ENCODE assay signal across 20 mouse cellular contexts in genomic region chr5:29947225-29947624, GRCm38 (mm10).
DNase-seq lines count a peak whose midpoint lies in the region; ATAC-seq and TF ChIP-seq lines count a peak whose summit lies in the region.
"Had no signal": no experiment of that assay in that cellular context is flagged by ENCODE, and none has a peak within 500 bp of the region (broad histone marks: within the 10 kb centered on the region; RNA-seq: fewer than 3 reads in every experiment).

No protein-coding gene starts in this region.

- no peaks in the 10 kb centered on the region for H3K79me2 ChIP-seq in CH12.LX (replicated peaks; ENCODE audit: control insufficient read depth, extremely low read depth, insufficient read depth, poor library complexity, severe bottlenecking)
- no peaks in the 10 kb centered on the region for H3K79me2 ChIP-seq in macrophage (ENCODE audit: inconsistent target)

- H3K4me2 ChIP-seq in CH12.LX (ENCODE audit: insufficient read depth, low read depth, poor library complexity, severe bottlenecking): peak overlapping the region; percentile 41; the same call in 1 of the 2 replicates
- no peak overlapping the region for H3K4me2 ChIP-seq in hindbrain, embryonic 14.5 days (replicated peaks)
- H3K4me2 ChIP-seq: forebrain, embryonic 13.5 days; heart, embryonic 13.5 days; hindbrain, embryonic 13.5 days had no signal

- peak overlapping the region; percentile 90 for H3K9ac ChIP-seq in CH12.LX (ENCODE audit: insufficient read depth, low read depth)
- no peak overlapping the region for H3K9ac ChIP-seq in hindbrain, embryonic 14.5 days
- H3K9ac ChIP-seq: forebrain, embryonic 13.5 days; forebrain, postnatal 0 days; heart, embryonic 13.5 days; hindbrain, embryonic 13.5 days had no signal

- dilution Hi-C loops in CH12.LX (cut with MboI; ENCODE audit: extremely low pct_ligation_motif_present, extremely low pct_unique_long_range_greater_than_20kb, low sequenced_read_pairs): no loop called here

- H3K36me3 ChIP-seq in CH12.LX (replicated peaks in 1 of 2; ENCODE audit: control insufficient read depth in 1 of 2, insufficient read depth in 1 of 2, low read length in 1 of 2): no peaks in the 10 kb centered on the region
- H3K36me3 ChIP-seq in macrophage (ENCODE audit: inconsistent target): no peaks in the 10 kb centered on the region
- H3K36me3 ChIP-seq in hindbrain, embryonic 14.5 days (replicated peaks; ENCODE audit: control insufficient read depth, insufficient read depth): no peaks in the 10 kb centered on the region
- H3K36me3 ChIP-seq: embryonic facial prominence, embryonic 10.5 days; heart, embryonic 13.5 days; hindbrain, embryonic 13.5 days had no signal

- peak; percentile 91 for TF ChIP-seq EP300 in CH12.LX (IDR thresholded peaks at IDR 0.05; ENCODE audit: low read length)

- no peaks in the 10 kb centered on the region for H3K9me3 ChIP-seq in CH12.LX (replicated peaks; ENCODE audit: low read length)
- no peaks in the 10 kb centered on the region for H3K9me3 ChIP-seq in hindbrain, embryonic 14.5 days (ENCODE audit: control insufficient read depth, low read length)
- H3K9me3 ChIP-seq: embryonic facial prominence, embryonic 10.5 days; forebrain, embryonic 13.5 days; heart, embryonic 13.5 days; hindbrain, embryonic 13.5 days had no signal

- no peak for TF ChIP-seq POLR2A in CH12.LX (IDR thresholded peaks at IDR 0.05; ENCODE audit: low read depth, low read length)

- no peak; the same call in 1 of the 2 replicates for TF ChIP-seq RAD21 in CH12.LX (IDR thresholded peaks at IDR 0.05; ENCODE audit: low read depth, low read length)

- TF ChIP-seq CTCF in CH12.LX (conservative IDR thresholded peaks at IDR 0.05 in 1 of 2, IDR thresholded peaks at IDR 0.05 in 1 of 2; ENCODE audit: low read depth in 2 of 2, low read length in 2 of 2): no peak

- ATAC-seq in hindbrain, embryonic 14.5 days (ENCODE audit: low FRiP score): no peak
- ATAC-seq: CD4-positive, CD25-positive, alpha-beta regulatory T cell, adult 4 months; forebrain, embryonic 13.5 days; forebrain, postnatal 0 days had no signal

- no peaks in the 10 kb centered on the region for H3K27me3 ChIP-seq in CH12.LX (replicated peaks)
- H3K27me3 ChIP-seq in hindbrain, embryonic 14.5 days (ENCODE audit: control insufficient read depth, insufficient read depth, low read length): no peaks in the 10 kb centered on the region
- H3K27me3 ChIP-seq: forebrain, embryonic 13.5 days; heart, embryonic 13.5 days; hindbrain, embryonic 13.5 days had no signal

- 45% methylated on average over 2 of the region's 2 CpGs for WGBS in macrophage (ENCODE audit: missing documents)
- 58% methylated on average over 2 of the region's 2 CpGs for WGBS in hindbrain, embryonic 14.5 days

- H3K4me3 ChIP-seq in CH12.LX (replicated peaks in 1 of 3; ENCODE audit: low read depth in 2 of 3, low read length in 2 of 3, poor library complexity in 1 of 3) (no peak overlapping the region), macrophage (ENCODE audit: inconsistent target) (no peak overlapping the region)
- H3K4me3 ChIP-seq in hindbrain, embryonic 14.5 days (replicated peaks; ENCODE audit: low read length): no peak overlapping the region
- H3K4me3 ChIP-seq: embryonic facial prominence, embryonic 10.5 days; forebrain, embryonic 13.5 days; heart, embryonic 13.5 days; hindbrain, embryonic 13.5 days had no signal

- in situ Hi-C loops in CH12.LX (cut with MboI; ENCODE audit: low pct_ligation_motif_present, low pct_unique_long_range_greater_than_20kb, low sequenced_read_pairs): no loop called here

- H3K27ac ChIP-seq in CH12.LX (ENCODE audit: insufficient read depth, low read depth) (peak overlapping the region; percentile 99), macrophage (peak overlapping the region; percentile 27; the same call in 1 of the 2 replicates)
- H3K27ac ChIP-seq in hindbrain, embryonic 14.5 days: no peak overlapping the region
- H3K27ac ChIP-seq: embryonic facial prominence, embryonic 10.5 days; forebrain, embryonic 13.5 days; heart, embryonic 13.5 days; hindbrain, embryonic 13.5 days had no signal

- peaks cover 40 to 67% of the 10 kb centered on the region in 2 experiments for H3K4me1 ChIP-seq in CH12.LX (ENCODE audit: control insufficient read depth in 1 of 2, insufficient read depth in 2 of 2)
- no peaks in the 10 kb centered on the region for H3K4me1 ChIP-seq in hindbrain, embryonic 14.5 days (replicated peaks; ENCODE audit: control insufficient read depth, insufficient read depth, low read length)
- H3K4me1 ChIP-seq: hindbrain, embryonic 13.5 days had no signal

- peak; percentile 0 for DNase-seq in kidney, postnatal 14 days
- DNase-seq in kidney, adult 11 months: no peak
- peak; percentile 83 for DNase-seq in CH12.LX (ENCODE audit: extremely low read depth)
- DNase-seq in hindbrain, embryonic 14.5 days (ENCODE audit: low spot score): no peak
- DNase-seq in kidney, postnatal 25 days: no peak
- DNase-seq: adrenal gland, adult 2 months; adrenal gland, postnatal 25 days; cerebellum, adult 18-20 months; cerebellum, adult 9-11 months; cerebellum, postnatal 36 days; forebrain, postnatal 0 days; gastrocnemius, postnatal 14 days; heart, adult 11 months; heart, postnatal 14 days had no signal

TF ChIP-seq in CH12.LX, 34 proteins besides CTCF, POLR2A, EP300 and RAD21:
- TF ChIP-seq RCOR1 (conservative IDR thresholded peaks at IDR 0.05; ENCODE audit: low read depth, low read length): no peak
- peak; percentile 48; the same call in 1 of the 2 replicates for TF ChIP-seq MXI1 (IDR thresholded peaks at IDR 0.05; ENCODE audit: low read depth, low read length)
- TF ChIP-seq SIN3A (IDR thresholded peaks at IDR 0.05; ENCODE audit: low read length): no peak; the same call in 1 of the 2 replicates
- peak; percentile 56 for TF ChIP-seq JUN (IDR thresholded peaks at IDR 0.05; ENCODE audit: insufficient read depth, low read depth, low read length)
- TF ChIP-seq UBTF (IDR thresholded peaks at IDR 0.05; ENCODE audit: low read depth, low read length): no peak
- peak; percentile 67; the same call in 1 of the 2 replicates for TF ChIP-seq ELF1 (IDR thresholded peaks at IDR 0.05; ENCODE audit: low read depth, low read length)
- peak; percentile 72; the same call in 1 of the 2 replicates for TF ChIP-seq BHLHE40 (IDR thresholded peaks at IDR 0.05; ENCODE audit: low read depth, low read length)
- TF ChIP-seq NRF1 (IDR thresholded peaks at IDR 0.05; ENCODE audit: low read depth, low read length): peak; percentile 22; the same call in 1 of the 2 replicates
- peak; percentile 93 for TF ChIP-seq IRF4 (IDR thresholded peaks at IDR 0.05; ENCODE audit: low read depth, low read length)
- peak; percentile 16; the same call in 1 of the 2 replicates for TF ChIP-seq SMC3 (IDR thresholded peaks at IDR 0.05; ENCODE audit: low read depth, low read length)
- no peak for TF ChIP-seq ZKSCAN1 (IDR thresholded peaks at IDR 0.05; ENCODE audit: borderline replicate concordance, low read depth, low read length)
- TF ChIP-seq NELFE (IDR thresholded peaks at IDR 0.05; ENCODE audit: low read depth, low read length): peak; percentile 43; the same call in 1 of the 2 replicates
- TF ChIP-seq PAX5 (IDR thresholded peaks at IDR 0.05; ENCODE audit: low read length): no peak
- TF ChIP-seq TCF12 (IDR thresholded peaks at IDR 0.05; ENCODE audit: low read depth, low read length): peak; percentile 74; the same call in 1 of the 2 replicates
- TF ChIP-seq GABPA (IDR thresholded peaks at IDR 0.05; ENCODE audit: insufficient replicate concordance, low read depth, low read length): no peak
- peak; percentile 32 for TF ChIP-seq ZNF384 (IDR thresholded peaks at IDR 0.05; ENCODE audit: low read depth, low read length)
- TF ChIP-seq MAZ (IDR thresholded peaks at IDR 0.05; ENCODE audit: low read depth, low read length): peak; percentile 98
- TF ChIP-seq TBP (conservative IDR thresholded peaks at IDR 0.05; ENCODE audit: low read depth, low read length): 0 out of 2 replicates have a peak, but pooled peaks have one; percentile 7
- TF ChIP-seq MAX (IDR thresholded peaks at IDR 0.05; ENCODE audit: low read length): peak; percentile 76
- peak; percentile 76 for TF ChIP-seq MYC (IDR thresholded peaks at IDR 0.05; ENCODE audit: low read depth, low read length)
- no peak for TF ChIP-seq HCFC1 (IDR thresholded peaks at IDR 0.05; ENCODE audit: low read depth, low read length)
- peak; percentile 92 for TF ChIP-seq ETS1 (conservative IDR thresholded peaks at IDR 0.05; ENCODE audit: low read depth, low read length)
- TF ChIP-seq KAT2A (IDR thresholded peaks at IDR 0.05; ENCODE audit: insufficient replicate concordance, low read length): 0 out of 2 replicates have a peak, but pooled peaks have one; percentile 5
- no peak for TF ChIP-seq USF2 (conservative IDR thresholded peaks at IDR 0.05; ENCODE audit: low read depth, low read length)
- TF ChIP-seq JUND (conservative IDR thresholded peaks at IDR 0.05; ENCODE audit: low read depth, low read length): peak; percentile 58
- TF ChIP-seq POLR2AphosphoS2 (IDR thresholded peaks at IDR 0.05; ENCODE audit: low read depth, low read length): no peak
- TF ChIP-seq E2F4 (IDR thresholded peaks at IDR 0.05; ENCODE audit: insufficient replicate concordance, low read depth, low read length): no peak
- no peak for TF ChIP-seq CHD1 (IDR thresholded peaks at IDR 0.05; ENCODE audit: low read depth, low read length)
- TF ChIP-seq MEF2A (IDR thresholded peaks at IDR 0.05; ENCODE audit: borderline replicate concordance, low read depth, low read length): peak; percentile 90
- peak; percentile 27; the same call in 1 of the 2 replicates for TF ChIP-seq MAFK (IDR thresholded peaks at IDR 0.05; ENCODE audit: insufficient replicate concordance, low read length)

Comparison
In these comparisons a context has a peak if more than half of its experiments do, and no peak if none do; other contexts are left out.
1. DNase-seq: peak in kidney, postnatal 14 days (single experiment) and CH12.LX (single experiment); none in kidney, adult 11 months (single experiment), hindbrain, embryonic 14.5 days (single experiment) and kidney, postnatal 25 days (0 of 2).